Mouse (Mus musculus): ENCODE measurements around the gene Gphn. TPM values are rescaled to one million over a fixed set of nuclear protein-coding genes. Genes with fewer than 3 reads are reported as not detected.
A peak's percentile ranks its signal among the peaks of the same experiment; 100 is the strongest.
"Not testable (repeated sequence)": the region's sequence is repeated elsewhere in the genome, so short reads cannot be mapped to it uniquely, and the experiment has no call there.

The Gphn gene
- total RNA-seq, 2 experiments from 2014 or later, result 63.4 to 70.9 TPM

DNA sequence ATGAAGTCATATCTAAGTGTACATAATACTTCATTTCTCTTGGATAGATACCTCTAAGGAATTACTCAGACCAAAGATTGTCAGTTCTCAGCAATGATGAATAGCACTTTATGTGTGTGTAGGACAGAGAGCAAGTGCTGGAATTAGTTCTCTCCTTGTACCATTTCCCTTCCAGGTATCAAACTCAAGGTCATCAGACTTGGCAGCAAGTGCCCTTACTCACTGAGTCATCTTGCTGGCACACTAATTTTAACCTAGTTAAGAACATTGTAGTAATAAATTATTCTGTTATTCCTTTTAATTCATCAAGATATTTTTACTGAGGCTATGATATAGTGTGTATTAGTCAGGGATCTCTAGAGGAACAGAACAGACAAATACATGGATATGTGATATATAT is 88.9 kb downstream of the Gphn start:
- DNase-seq (ENCODE audit: low spot score in 2 of 2), result no peak
- intact Hi-C loops (cut with DNase I), result no loop called here

DNA sequence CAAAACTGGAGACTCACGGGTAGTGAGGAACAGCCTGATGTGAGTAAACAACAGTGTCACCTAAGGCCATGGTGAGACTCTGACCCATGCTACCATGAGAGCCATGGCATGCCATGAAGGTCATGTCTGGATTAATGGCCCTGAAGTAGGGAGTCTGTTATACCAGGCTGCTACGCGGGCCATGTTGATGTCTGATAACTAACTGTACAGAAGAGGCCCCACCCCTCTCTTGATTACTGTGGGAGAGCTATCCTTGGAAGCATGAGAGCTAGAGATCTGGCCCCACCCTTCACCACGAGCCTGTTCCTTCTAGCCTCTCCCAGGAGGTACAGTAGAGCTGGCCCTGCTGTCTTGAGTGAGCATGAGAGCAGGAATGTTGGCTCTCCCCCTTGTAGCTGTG is 101.8 kb downstream of the Gphn start:
- intact Hi-C loops (cut with DNase I), result no loop called here
- DNase-seq (ENCODE audit: low spot score in 2 of 2), result no peak

DNA sequence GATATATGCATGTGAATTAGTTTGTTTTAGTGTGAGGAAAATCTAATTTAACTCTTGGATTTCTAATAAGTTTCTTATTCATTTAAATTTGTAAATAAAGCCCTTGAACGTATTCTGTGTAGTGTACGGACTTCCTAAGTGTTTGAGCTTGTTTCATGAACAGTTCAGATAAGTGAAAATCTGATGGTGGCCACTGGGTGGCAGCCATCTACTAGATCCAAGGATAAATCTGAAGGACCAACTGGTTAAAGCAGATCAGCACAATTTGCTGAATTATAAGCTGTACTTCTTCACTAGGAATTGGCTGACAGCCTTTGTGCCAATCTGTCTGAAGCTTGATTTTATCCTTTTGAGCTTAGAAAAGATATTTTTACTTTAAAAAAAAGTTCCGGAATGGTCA is 105.9 kb downstream of the Gphn start:
- intact Hi-C loops (cut with DNase I), result no loop called here
- DNase-seq (ENCODE audit: low spot score in 2 of 2), result peak; percentile 71 to 86

DNA sequence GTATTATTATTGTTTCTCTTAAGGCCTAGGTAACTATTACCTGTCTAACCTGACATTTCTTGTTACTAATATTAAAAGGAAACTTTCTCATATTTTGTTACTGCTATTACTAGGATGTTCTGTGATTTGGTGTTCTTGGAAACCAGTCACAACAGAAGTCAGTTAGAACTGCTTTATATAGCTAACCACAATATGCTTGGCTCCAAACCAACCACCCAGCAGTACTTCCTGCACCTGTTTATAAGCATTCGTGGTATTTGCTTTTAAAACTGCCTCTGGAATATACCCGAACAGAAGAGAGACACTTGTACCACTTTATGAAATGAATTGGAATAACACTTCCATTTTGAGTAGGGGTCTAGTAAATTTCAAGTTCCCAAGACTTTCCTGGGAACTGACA is 130.3 kb downstream of the Gphn start:
- intact Hi-C loops (cut with DNase I), result no loop called here
- DNase-seq (ENCODE audit: low spot score in 2 of 2), result no peak

DNA sequence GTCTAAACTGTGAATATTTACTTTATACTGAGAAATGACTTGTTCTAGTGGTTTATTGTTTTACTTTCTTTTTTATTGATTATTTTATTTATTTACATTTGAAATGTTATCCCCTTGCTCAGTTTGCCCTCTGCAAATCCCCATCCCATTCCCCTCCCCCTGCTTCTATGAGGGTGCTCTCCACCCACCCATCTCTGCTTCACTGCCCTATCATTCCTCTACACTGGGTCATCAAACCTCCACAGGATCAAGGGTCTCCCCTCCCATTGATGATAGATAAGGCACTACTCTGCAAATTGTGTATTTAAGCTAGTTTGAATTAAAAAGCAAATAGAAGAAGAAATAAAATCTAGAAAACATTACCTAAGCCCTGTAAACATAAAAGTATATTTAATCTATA is 163.1 kb downstream of the Gphn start:
- no peak for DNase-seq (ENCODE audit: low spot score in 2 of 2)
- intact Hi-C loops (cut with DNase I), result no loop called here

DNA sequence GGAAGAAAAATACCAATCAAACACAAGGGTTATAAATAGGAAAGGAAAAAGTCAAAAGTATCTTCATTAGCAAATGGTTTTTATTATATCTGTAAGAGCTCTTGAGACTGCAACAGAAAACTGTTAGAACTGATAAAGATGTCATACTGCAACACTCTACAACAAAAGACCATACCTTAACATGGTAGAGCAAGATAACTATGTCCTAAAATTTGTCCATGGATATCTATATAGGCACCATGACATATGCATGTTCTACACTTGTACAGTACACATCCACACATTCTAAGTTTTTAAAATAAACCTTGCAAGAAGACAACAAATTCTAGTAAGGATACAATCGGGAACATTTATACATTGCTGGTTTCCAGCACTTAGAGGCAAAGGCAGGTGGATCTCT is 169.1 kb downstream of the Gphn start:
- no peak for DNase-seq (ENCODE audit: low spot score in 2 of 2)
- intact Hi-C loops (cut with DNase I), result no loop called here

DNA sequence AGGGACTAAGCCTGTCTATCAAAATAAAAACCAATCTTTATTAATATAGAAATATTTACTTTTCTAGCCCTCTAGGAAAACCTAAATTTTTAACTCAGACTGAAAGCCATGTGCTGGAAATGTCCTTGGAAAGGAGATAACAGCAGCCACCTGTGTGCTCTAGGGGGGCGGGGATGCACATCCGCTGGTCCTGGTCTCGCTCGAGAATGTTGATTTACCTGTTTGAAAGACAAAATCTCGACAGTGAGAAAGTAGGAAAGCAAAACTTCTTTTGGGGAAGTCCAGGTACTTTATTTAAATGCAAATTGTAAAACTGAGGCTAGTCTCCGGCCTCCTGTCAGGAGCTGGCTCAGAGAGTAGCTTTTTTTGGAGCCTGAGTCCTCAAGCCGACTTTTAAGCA is 181.3 kb downstream of the Gphn start:
- DNase-seq (ENCODE audit: low spot score in 2 of 2); intact Hi-C loops (cut with DNase I): not testable (repeated sequence)

DNA sequence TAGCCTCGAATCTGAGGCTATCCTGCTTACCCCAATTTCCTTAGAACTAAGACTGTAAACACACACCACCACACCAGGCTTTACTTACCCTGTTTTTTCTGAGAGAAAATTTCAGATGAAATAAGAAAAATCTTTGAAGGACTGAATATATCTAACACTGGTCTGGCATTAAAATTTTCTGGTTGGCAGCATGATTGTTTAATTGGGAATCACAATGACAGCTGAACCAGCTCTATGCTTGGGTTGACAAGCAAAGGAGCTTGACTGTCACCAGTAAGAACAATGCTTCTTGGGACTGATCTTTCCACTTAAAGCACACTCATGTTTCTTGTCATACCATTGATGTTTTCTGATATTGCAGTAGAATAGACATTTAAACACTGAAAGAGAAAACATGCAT is 296.0 kb downstream of the Gphn start:
- intact Hi-C loops (cut with DNase I), result no loop called here
- DNase-seq (ENCODE audit: low spot score in 2 of 2), result no peak

DNA sequence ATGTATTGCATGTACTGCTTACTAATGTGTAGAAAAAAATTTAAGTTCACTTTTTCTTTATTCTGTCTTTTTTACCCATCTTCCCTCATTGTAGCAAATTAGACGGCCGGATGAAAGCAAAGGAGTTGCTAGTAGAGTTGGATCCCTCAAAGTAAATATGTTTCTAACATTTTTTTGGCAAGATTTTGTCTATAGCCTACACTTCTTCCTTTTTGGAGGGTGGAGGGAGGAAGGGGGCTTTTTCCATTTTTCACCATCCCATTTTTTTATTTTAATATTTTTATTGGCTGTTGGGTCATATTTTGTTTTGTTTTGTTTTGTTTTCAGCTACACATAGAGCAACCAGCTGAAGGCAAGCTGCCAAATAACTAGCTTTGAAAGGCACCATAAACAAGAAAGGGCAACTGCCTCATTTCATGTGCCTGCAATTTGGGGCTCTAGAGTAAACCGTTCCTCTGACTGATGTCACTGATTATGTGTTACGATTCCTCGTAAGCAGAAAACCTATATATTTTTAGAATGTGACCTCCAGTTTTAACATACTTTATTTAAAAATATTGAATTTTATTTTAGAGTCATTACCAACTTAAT is 296.7 kb downstream of the Gphn start:
- DNase-seq (ENCODE audit: low spot score in 2 of 2), result no peak
- intact Hi-C loops (cut with DNase I), result no loop called here

DNA sequence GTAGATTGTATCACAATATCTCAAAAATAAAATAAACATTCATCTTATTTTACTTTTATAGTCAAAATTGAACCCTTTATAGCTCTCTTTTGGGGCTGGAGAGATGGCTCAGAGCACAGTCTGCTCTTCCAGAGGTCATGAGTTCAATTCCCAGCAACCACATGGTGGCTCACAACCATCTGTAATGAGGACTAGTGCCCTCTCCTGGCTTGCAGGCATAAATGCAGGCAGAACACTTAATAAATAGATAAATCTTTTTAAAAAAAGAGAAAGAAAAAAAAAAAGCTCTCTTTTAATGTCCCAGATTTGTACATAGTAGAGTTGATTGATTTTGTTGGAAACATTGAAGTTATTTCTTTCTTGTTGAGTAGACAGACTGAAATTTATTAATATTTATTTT is 311.4 kb downstream of the Gphn start:
- intact Hi-C loops (cut with DNase I); DNase-seq (ENCODE audit: low spot score in 2 of 2): not testable (repeated sequence)

DNA sequence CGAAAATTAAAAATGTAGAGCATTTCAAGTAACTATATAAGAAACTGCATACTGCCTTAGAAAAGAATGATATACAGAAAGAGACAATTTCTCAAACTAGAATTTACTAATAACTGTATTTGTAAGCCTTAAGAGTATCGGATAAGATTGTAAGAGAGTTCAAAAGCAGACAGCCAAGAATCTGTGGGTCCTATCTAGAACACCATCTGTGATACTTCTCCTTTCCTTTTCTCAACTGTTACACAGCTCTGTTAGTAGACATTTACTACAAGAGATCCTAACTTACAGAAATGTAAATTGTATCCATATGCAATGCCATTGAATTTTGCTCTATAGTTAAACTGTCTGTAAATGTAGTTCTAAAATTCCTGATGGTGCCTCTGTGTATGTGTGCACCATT is 324.7 kb downstream of the Gphn start:
- DNase-seq (ENCODE audit: low spot score in 2 of 2), result no peak
- intact Hi-C loops (cut with DNase I), result no loop called here

DNA sequence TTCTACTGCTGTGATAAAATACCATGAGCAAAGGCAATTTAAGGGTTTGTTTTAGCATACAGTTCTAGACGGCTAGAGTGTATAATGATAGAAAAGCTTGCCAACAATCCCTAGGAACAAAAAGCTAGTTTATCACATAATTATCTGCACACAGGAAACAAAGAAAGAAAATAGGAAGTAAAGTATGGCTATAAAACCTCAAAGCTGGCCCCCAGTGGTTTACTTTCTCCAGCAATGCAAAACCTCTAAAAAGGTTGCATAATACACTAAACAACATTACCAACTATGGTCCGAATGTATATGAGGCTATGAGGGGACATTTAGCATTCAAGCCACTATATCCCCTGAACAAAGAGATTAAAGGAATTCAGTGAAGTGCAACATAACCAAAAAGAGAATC is 405.6 kb downstream of the Gphn start:
- intact Hi-C loops (cut with DNase I), result no loop called here
- DNase-seq (ENCODE audit: low spot score in 2 of 2), result no peak

DNA sequence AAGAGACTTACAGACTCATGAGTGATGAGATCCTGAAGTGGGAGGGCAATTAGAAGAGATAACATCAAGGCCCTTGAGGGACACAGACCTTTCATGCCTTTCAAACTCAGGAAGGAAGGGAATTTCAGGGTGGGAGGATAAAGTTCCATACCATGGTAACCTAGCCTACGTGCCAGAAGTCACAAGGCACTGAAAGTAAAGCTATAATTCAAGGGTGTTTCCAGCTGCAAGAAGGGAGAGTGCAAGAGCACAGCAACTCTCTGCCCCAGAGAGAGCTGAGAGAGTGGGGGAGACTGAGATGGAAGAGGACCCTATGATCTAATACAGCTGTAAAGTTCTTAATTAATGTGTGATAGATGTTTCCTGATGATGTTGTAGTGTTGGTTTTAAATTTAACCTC is 413.3 kb downstream of the Gphn start:
- intact Hi-C loops (cut with DNase I), result no loop called here
- no peak for DNase-seq (ENCODE audit: low spot score in 2 of 2)

DNA sequence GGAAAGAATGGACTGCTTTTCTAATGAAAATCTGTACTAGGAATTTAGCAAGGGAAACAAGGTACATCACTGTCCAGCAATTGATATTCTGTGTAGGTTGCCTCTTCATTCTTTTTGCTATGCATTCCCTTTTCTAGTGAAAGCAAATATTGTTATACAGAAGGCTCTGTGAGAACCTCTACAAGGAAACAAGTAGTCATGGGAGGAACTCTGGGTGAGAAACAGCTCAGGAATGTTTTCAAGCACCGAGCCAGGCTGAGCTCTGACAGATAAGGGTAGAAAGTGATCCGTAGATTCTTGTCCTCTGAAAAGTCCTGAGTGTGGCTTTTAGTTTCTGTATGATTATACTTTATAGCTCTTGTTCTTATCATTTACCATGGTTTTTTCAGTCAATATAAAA is 413.9 kb downstream of the Gphn start:
- intact Hi-C loops (cut with DNase I), result no loop called here
- no peak for DNase-seq (ENCODE audit: low spot score in 2 of 2)

DNA sequence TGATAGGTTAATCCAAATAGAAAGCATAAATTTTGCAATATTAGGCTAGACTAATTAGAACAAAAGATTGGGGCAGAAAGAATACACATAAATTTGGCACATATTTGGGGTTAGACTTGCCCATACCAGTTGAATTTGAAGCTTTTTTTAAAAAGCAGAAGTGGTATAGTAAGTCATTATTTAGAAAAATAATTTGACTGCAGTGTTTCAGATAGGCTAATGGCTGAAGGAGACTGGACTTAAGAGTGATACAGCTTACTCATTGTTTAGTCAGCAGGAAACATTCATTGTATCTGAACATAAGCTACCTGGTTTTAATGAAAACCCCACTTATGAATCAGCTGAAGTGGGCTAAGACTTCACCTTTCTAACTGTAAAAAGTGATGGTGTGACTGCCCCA is 415.0 kb downstream of the Gphn start:
- no peak for DNase-seq (ENCODE audit: low spot score in 2 of 2)
- intact Hi-C loops (cut with DNase I), result no loop called here

DNA sequence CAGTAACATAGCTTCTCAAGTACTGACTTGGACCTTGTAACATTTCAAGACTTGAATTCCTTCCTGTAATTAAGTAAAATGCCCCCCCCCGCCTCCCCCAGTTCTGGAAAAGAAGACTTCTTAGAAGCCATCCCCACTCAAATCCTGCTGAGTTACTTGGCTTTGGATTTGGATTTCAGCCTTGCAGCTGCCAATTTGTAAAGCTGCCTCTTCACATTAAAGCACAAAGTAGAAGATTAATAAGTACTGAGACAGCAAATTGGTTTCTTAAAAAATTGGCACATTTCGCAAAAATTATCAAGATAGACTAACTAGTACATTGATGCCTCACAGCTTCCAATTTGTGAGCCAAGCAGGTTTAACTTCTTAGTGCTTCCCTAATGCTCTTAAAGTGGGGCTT is 417.5 kb downstream of the Gphn start:
- intact Hi-C loops (cut with DNase I), result no loop called here
- DNase-seq (ENCODE audit: low spot score in 2 of 2), result no peak

DNA sequence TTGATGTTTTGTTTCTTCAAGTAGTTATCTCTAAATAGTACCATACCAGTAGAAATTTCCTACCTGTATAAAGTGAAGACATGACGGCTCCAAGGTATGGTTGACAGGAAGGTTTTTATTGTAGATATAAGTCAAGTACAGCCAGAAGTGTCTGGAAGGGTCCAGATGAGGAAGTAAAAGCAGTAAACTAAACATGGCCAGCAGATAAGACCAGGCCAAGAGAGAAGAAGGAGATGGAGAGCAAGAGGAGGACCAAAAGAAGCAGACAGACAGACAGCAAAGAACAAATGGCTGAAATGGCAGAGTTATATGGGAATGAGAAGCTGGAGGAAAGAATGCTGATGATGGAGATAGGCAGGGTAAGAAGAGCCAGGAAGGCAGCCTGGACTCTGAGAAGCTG is 419.1 kb downstream of the Gphn start:
- intact Hi-C loops (cut with DNase I), result no loop called here
- no peak for DNase-seq (ENCODE audit: low spot score in 2 of 2)

DNA sequence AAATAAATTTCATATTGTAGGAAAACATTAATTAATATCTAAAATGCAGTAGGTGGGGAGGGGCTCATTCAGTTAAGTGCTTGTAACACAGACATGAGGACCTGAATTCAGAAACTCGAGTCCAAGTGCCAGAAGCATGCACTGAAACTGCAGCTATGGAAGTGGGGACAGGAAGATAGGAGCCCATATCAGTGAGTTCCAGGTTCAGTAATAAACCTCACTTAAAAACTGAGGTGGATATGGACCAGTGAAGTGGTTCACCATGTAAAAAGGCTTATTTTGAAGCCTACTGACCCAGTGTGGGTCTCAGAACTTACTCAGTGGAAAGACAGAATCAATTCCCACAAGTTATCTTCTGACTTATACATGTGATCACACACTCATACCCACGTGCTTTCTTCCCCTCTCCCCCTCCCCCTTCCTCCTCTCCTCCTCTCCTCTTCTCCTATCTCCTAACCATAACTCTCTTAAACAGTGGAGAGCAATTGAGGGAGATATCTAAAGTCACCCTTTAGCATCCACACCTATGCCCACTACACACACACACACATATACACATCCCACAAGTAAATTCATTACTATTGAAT is 433.6 kb downstream of the Gphn start:
- intact Hi-C loops (cut with DNase I), result no loop called here
- no peak for DNase-seq (ENCODE audit: low spot score in 2 of 2)

DNA sequence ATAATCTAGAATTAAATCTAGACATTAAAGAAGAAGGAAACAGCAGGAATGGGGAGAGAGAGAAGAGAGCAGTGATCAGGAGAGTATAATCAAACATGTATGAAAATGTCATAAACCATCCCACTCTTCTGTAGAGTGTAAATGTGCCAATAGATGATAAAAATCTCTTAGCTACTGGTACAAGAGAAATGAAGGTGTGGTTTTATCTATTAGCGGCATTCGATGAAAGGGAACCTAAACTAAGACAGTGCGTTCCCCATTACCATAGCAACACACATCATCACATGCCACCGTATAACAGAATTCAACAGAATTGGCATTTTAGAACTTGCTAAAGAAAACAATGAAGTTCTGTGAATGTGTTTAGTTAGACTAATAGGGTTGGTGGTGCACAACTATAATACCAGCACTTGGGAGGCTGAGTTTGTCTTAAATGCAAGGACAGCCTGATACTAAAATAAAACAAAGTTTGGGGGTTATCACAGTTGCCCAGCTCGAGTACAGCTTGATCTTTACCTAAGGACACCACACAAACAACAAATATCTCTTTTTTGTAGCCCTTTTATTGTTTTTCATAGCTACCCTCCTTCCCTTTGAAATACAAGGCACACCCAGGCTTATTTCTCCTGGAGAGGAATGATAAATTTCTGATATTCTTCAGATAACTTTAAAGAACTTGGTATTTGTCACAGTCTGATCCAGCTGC is 452.1 kb downstream of the Gphn start:
- intact Hi-C loops (cut with DNase I), result no loop called here
- no peak for DNase-seq (ENCODE audit: low spot score in 2 of 2)

DNA sequence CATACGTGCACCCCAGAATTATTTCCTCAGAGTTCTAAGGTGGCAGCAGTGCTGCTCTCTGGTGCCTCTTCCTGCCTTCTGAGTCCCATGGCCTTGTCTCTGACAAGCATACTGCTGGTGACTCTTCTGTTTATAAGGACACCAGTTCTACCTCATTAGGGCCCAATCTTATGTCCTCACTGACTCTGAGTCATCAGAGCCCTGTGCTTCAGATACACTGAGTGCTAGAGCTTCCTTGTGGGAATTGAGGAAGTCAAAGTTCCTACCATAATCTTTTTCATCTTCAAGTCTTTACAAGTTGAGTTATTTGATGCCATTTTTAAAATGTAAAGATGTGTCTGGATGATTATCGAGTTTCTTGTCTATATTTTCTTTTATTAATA is 452.6 kb downstream of the Gphn start:
- intact Hi-C loops (cut with DNase I), result no loop called here

DNA sequence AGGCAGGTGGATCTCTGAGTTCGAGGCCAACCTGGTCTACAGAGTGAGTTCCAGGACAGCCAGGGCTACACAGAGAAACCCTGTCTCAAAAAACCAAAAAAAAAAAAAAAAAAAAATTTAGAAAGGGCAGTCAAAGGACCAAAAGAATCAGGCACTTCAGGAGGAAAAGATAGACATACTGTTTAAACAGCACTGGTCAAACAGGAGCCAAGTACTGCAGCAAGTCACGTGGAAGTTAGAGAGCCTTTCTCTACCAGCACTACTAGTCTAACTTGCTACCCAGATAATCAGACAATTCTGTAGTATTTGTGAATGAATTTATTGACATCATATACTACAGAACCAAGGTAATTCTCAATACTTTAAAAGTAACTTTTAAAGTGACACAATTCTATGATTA is 454.9 kb downstream of the Gphn start:
- intact Hi-C loops (cut with DNase I), result no loop called here
- no peak for DNase-seq (ENCODE audit: low spot score in 2 of 2)

More for the DNA sequence above, 452.6 kb downstream of the Gphn start:
- DNase-seq (ENCODE audit: low spot score in 2 of 2), result no peak

DNA sequence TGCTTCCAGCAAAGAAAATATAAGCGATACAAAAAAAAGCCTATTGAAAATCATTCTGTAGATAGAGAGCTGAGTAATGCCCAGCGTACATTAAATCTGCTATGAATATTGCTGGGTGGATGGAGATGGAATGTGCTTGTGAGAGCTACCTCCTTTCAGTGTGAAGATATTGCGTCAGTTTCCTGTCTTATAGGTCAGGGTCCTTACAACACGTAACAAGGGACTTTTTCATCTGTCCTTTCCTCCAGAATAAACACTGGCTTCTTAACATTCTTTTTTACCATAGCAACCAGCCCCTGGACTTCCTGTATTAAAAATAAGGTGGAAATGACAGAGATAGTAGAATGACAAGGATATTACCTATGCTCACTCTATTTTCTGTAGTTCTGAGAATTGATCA is 456.1 kb downstream of the Gphn start:
- intact Hi-C loops (cut with DNase I), result no loop called here
- DNase-seq (ENCODE audit: low spot score in 2 of 2), result no peak

Data from left cerebral cortex, postnatal 25 days (tissue).